Mouse (Mus musculus) E14TG2a.4 (cell line): ENCODE measurements around the gene Zfp503.

ENCODE experiments used
- CTCF ChIP-seq: conservative IDR thresholded peaks from 2 replicates; pipeline ENCODE4 v1.5.1; 2014; ENCODE audit warnings: low read length
- NANOG ChIP-seq: IDR thresholded peaks from 2 replicates; pipeline ENCODE4 v1.6.1; 2014; ENCODE audit warnings: borderline replicate concordance, low read length, mixed read lengths
- POU5F1 ChIP-seq: IDR thresholded peaks from 2 replicates; pipeline ENCODE4 v1.6.1; 2014; ENCODE audit warnings: low read length, borderline replicate concordance

DNA sequence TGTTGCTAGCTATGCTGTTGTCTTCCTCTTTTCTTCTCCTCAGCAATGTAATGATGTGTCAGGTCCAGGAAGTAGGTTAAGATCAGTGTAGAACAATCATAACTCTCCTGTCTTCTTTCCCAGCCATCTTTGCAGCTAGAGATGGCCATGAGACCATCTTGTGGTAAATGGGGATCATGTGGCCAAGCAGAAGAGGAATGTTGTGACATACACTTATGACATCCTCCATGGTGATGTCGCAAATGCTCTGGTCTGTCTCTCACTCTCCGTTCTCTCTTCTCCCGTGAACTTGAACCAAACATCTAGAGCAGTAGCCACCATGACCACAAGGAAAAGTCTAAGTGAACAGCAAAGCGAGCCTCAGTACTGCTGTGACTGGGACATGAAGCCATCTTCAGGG lies 10.2 kb upstream of the Zfp503 start:
- no peak for TF ChIP-seq CTCF
- no peak for TF ChIP-seq NANOG
- no peak for TF ChIP-seq POU5F1
